ENCODE assay signal across 8 mouse cellular contexts in genomic region chr6:92214773-92215449, GRCm38 (mm10). TPM values are rescaled to one million over a fixed set of nuclear protein-coding genes. Genes with fewer than 3 reads are reported as not detected.
DNase-seq lines count a peak whose midpoint lies in the region; ATAC-seq lines count a peak whose summit lies in the region.

TSS of gene Rbsn (minus strand) at chr6:92214925.

- ATAC-seq in hindbrain, embryonic 11.5 days (ENCODE audit: low FRiP score): peak; percentile 93

- H3K36me3 ChIP-seq in hindbrain, embryonic 11.5 days (ENCODE audit: control insufficient read depth, insufficient read depth, low read length): no peaks in the 10 kb centered on the region

- H3K4me1 ChIP-seq in hindbrain, embryonic 11.5 days (replicated peaks; ENCODE audit: control insufficient read depth, insufficient read depth, low read length): no peaks in the 10 kb centered on the region; the same call in 1 of the 2 replicates

- WGBS in hindbrain, embryonic 11.5 days: 10% methylated on average over 35 of the region's 35 CpGs

- peak within 1 kb of the TSS; percentile 95 for H3K4me3 ChIP-seq in hindbrain, embryonic 11.5 days (ENCODE audit: low read depth, low read length)

- peak within 1 kb of the TSS; percentile 71 for H3K27ac ChIP-seq in hindbrain, embryonic 11.5 days (ENCODE audit: low read depth, low read length)

- peak within 1 kb of the TSS; percentile 89 for H3K4me2 ChIP-seq in hindbrain, embryonic 11.5 days (replicated peaks; ENCODE audit: low read depth, low read length)

- no peaks in the 10 kb centered on the region for H3K9me3 ChIP-seq in hindbrain, embryonic 11.5 days (ENCODE audit: control insufficient read depth, low read length)

- DNase-seq in Muller cell, postnatal 12 days (ENCODE audit: inconsistent ontology term): peak; percentile 93
- DNase-seq in cerebellum, adult 9-11 months: peak; percentile 92
- DNase-seq in frontal cortex, adult 2 months (ENCODE audit: extremely low spot score in 1 of 2, low spot score in 1 of 2): peak; percentile 82 to 95
- DNase-seq in hindbrain, embryonic 11.5 days (ENCODE audit: low spot score): peak; percentile 95
- peak; percentile 82 to 89 for DNase-seq in layer of hippocampus, postnatal 10 days (ENCODE audit: low spot score in 2 of 2)
- DNase-seq in lung, postnatal 10 days: peak; percentile 96
- DNase-seq in ovary, postnatal 36 days (ENCODE audit: low spot score): peak; percentile 93
- peak; percentile 91 to 93 for DNase-seq in thymus, postnatal 36 days

- peak within 1 kb of the TSS; percentile 92 for H3K9ac ChIP-seq in hindbrain, embryonic 11.5 days (ENCODE audit: low read depth, low read length)

- H3K27me3 ChIP-seq in hindbrain, embryonic 11.5 days (ENCODE audit: control insufficient read depth, insufficient read depth, low read length): no peaks in the 10 kb centered on the region

RNA-seq across cellular contexts. Expression of gene Rbsn, which starts in this region (rescaled TPM):
- polyA plus RNA-seq in frontal cortex, adult 2 months (2012; rRNA removed): 21.4 and 23.7 TPM in 2 replicates
- polyA plus RNA-seq in hindbrain, embryonic 11.5 days (2014; fragmentation: Nextera tagmentation; extraction: Ambion mirVana): 16.0 and 21.3 TPM in 2 replicates
- 10 to 100 TPM; 32.5 to 37.6 TPM for total RNA-seq in layer of hippocampus, postnatal 10 days (2021)

Comparison
In these comparisons a context has a peak if more than half of its experiments do, and no peak if none do; other contexts are left out.
1. Peak in every context shown above with its lines: DNase-seq, ATAC-seq, H3K4me3 ChIP-seq and H3K27ac ChIP-seq.